Mouse (Mus musculus) layer of hippocampus, postnatal 14 days (tissue): ENCODE measurements around the gene Adgra1. TPM values are rescaled to one million over a fixed set of nuclear protein-coding genes. Genes with fewer than 3 reads are reported as not detected.

Experiments used
- DNase-seq, 2 experiments: peaks; one replicate each; pipeline ENCODE4 v3.0.0; 2021 to 2022; ENCODE audit warnings: low spot score in 2 of 2, mixed read lengths in 1 of 2
- long read RNA-seq, 2 experiments: library from polyadenylated mRNA; stranded (forward); transcript quantifications; one replicate each; pipeline ENCODE4 v2.0.0; 2021
- total RNA-seq, 2 experiments: library from RNA; stranded (reverse); gene quantifications; 2 replicates each; pipeline ENCODE4 v1.2.3; 2021

Adgra1 gene
- total RNA-seq: 10 to 100 TPM; 43.6 to 61.8 TPM
- long read RNA-seq, experiment 1, full-length matches to known transcripts: 2 of 13 reads
- long read RNA-seq, experiment 1, partial matches to known transcripts: 3 of 13 reads
- long read RNA-seq, experiment 1, other reads (novel, unspliced or antisense): 8 of 13 reads
- long read RNA-seq, experiment 2, partial matches to known transcripts: 14 of 15 reads
- long read RNA-seq, experiment 2, other reads (novel, unspliced or antisense): 1 of 15 reads

DNA sequence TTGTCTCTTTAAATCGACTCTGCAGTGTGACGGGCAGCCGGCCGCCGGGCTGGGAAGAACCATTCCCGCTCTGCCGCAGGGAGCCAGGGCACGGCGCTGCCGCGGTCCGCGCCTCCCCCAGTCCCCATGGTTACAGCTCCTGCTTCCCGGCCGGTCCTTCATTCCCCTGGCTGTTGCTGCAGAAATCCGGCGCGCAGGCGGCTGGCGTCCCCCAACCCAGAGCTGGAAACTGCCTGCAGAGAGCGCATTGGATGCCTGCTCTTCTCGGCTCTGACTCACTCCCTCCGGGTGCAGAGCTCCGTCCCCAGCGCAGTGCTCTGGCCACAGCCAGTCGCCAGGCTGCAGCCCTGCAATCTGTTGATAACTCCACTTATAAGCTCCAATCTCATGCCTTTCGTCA is at the start of gene Adgra1:
TSS of gene Adgra1 (plus strand) at position 139 of the 400 bp plus-strand sequence.
- peak; percentile 87 to 94 for DNase-seq

- DNase-seq: no peak
Measured at GRCm38 (mm10) chr7:139787382-139787781, 46.6 kb upstream of the Adgra1 start.

- no peak for DNase-seq
Measured at GRCm38 (mm10) chr7:139788927-139789326, 45.0 kb upstream of the Adgra1 start.

- no peak for DNase-seq
Measured at GRCm38 (mm10) chr7:139789718-139790117, 44.3 kb upstream of the Adgra1 start.

DNA sequence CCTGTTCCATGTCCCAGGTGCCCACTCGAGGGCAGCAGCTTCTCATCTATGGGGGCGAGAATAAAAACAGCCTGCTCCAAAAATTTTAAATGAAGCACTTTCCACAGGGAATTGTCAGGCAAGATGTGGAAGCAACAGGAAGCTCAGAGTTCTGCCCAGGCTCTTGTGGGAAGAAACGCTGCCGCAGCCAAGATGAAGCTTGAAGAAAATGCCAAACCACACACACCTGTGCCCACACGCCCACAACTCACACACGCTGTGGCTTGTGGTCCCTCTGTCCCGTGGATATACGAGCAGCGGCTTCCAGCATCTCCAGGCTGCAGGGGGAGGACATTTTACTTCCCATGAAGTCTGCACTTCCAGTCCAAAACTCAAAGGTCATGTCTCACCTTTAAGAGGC is 42.4 kb upstream of the Adgra1 start:
- DNase-seq: peak in 1 of 2 experiments; percentile 18

- no peak for DNase-seq
Measured at GRCm38 (mm10) chr7:139795004-139795605, 38.9 kb upstream of the Adgra1 start.

GRCm38 (mm10) chr7:139797186-139798109 is 36.5 kb upstream of the Adgra1 start:
- DNase-seq: peak in 1 of 2 experiments; percentile 26

- DNase-seq: peak; percentile 11
Measured at GRCm38 (mm10) chr7:139806175-139806601, 27.8 kb upstream of the Adgra1 start.

GRCm38 (mm10) chr7:139810036-139810435 is 23.9 kb upstream of the Adgra1 start:
- DNase-seq: no peak

DNA sequence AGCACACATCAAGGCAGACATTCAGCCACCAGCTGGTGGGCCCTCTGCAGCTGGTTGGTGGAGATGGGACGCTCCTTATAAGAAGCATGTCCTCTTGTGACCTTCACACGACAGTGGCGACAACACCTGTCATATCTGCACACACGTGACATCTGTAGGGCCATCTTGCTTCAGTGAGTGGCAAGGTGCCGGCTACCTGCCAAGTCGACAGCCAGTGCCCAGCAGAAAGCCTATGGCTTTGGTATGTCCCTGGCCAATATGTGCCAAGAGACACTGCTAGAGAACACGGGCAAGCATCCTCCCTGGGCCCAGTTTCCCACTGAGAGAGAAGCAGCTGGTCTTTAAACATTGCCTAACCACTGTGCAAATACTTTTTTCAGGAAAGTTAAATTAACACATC is 22.3 kb upstream of the Adgra1 start:
- DNase-seq: no peak

GRCm38 (mm10) chr7:139813577-139814207 is 20.3 kb upstream of the Adgra1 start:
- no peak for DNase-seq

DNA sequence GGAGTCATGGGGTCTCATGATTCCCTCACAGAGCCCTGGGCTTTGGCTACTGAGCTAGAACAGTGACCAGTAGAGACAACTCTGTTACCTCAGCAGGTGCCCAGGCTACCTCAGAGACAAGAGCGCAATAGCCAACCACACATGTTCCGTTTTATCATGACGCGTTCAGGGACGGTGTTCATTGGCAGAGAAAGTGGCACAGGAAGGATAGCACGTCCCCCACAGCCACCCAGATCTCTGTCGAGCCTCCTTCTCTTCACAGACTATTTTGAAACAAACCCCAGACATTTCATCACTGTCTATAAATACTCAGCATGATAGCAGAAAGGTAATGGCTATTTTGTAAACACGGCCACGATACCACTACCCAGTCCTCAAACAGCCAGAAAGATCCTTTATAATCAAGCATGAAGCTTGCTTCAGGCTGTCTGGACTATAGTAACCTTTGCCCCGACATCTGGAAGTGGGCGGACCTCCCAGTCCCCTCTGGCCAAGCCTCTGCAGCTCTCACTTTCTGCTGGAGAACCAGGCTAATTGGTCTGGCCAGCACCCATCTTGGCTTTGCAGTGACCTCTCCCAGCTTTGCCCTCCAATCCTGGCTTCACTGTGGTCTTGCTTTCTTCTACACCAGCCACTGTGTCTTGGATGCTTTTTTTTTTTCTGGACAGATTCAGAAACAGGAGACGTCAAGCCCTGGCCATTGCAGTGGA is 11.5 kb upstream of the Adgra1 start:
- no peak for DNase-seq

- DNase-seq: no peak
Measured at GRCm38 (mm10) chr7:139827687-139828086, 6.3 kb upstream of the Adgra1 start.

DNA sequence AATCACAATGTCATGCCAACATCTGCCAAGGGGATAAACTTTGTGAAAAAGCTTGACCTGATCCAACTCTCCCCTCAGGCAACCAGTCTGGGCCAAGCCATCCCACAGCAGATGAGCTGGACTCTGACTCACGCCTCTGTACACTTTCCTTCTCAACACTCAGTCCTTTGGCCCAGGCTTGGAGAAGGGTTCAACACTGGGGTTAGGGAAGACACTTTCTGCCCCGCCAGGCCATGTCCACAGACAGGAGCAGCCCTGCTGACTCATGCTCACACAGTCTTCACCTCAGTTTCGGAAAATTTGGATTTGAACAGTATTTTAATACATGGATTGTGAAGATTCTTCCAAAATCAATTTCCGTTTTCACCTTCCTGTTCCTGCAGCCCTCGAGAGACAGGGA is 442 bp upstream of the Adgra1 start:
- DNase-seq: no peak

- peak; percentile 45 to 65 for DNase-seq
Measured at GRCm38 (mm10) chr7:139835140-139836131, 1.5 kb downstream of the Adgra1 start.

DNA sequence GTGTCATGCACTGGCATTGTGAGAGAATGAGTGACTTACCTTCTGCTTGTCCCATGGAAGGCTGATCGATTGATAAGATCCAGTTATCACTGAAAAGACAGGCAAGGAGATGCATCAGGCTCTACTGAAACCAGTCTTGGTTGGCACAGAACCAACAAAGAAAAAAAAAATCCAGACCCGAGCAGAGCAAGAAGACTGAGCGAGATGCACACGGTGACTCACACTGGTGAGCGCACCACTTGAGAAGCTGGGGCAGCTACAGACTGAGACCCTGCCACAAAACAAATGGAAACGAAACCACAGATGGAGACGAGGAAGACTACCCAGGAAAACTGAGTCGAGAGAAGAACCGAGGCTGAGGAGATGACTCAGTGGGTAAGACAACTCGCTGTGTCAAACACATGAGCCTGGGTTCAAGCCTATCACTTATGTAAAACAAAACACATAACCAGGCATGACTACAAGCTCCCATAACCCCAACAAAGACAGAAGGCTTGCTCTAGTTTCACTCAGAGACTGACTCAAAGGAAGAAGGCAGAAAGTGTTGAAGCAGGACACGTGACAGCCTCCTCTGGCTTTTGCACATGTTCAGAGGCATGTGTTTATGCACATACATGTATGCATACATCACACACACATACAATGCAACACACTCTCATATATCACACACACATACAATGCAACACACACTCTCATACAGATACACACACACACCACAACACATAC is 6.6 kb downstream of the Adgra1 start:
- no peak for DNase-seq

GRCm38 (mm10) chr7:139842397-139842796 is 8.4 kb downstream of the Adgra1 start:
- DNase-seq: no peak

DNA sequence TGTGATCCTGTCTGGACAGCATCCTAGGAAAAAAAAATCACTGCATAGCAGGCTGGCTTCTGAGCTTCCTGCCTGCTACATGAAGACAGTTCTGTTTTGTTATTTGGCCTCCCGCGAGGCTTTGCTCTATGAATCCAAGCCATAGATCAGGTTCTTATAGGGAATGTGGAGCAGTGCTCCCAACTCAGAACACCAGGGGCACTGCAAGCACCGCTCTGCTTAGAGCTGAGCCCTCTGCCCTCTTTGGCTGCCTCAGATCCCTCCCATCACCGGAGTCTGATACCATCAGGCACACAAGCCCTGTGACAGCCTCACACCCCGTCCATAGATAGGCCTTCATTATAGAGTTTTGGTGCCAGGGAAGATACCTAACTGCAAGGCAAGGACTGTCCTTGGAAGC is 9.2 kb downstream of the Adgra1 start:
- DNase-seq: no peak

- no peak for DNase-seq
Measured at GRCm38 (mm10) chr7:139843776-139844175, 9.8 kb downstream of the Adgra1 start.
